Mouse (Mus musculus) heart, embryonic 15.5 days (tissue): Measurements from ENCODE around the gene Unc13d. TPM values are rescaled to one million over a fixed set of nuclear protein-coding genes. Genes with fewer than 3 reads are reported as not detected.
"Not testable (repeated sequence)": the region's sequence is repeated elsewhere in the genome, so short reads cannot be mapped to it uniquely, and the experiment has no call there.

ENCODE experiments used
- ATAC-seq: fragments of 200-750 bp; cut with Nextera tagmentation; replicated peaks from 2 replicates; pipeline ENCODE4 v1.8.0; 2017; ENCODE audit warnings: low read depth, moderate TSS enrichment; ENCODE audit not compliant: insufficient number of reproducible peaks, insufficient read depth, low FRiP score
- H3K27ac ChIP-seq: fragments of 300-500 bp; sonication (generic); 2 replicates; pipeline ENCODE4 v1.5.1; 2015; ENCODE audit warnings: mild to moderate bottlenecking, inconsistent platforms
- H3K27me3 ChIP-seq: fragments of 300-500 bp; sonication (generic); 2 replicates; pipeline ENCODE4 v1.6.1; 2015; ENCODE audit warnings: inconsistent platforms
- H3K36me3 ChIP-seq: fragments of 300-500 bp; sonication (generic); 2 replicates; pipeline ENCODE4 v1.6.1; 2015; ENCODE audit warnings: mild to moderate bottlenecking, inconsistent platforms
- H3K4me1 ChIP-seq: fragments of 300-500 bp; sonication (generic); replicated peaks from 2 replicates; pipeline ENCODE4 v1.6.1; 2015; ENCODE audit warnings: inconsistent platforms
- H3K4me2 ChIP-seq: fragments of 300-500 bp; sonication (generic); 2 replicates; pipeline ENCODE4 v1.6.1; 2015; ENCODE audit warnings: inconsistent platforms, mild to moderate bottlenecking, moderate library complexity
- H3K4me3 ChIP-seq: fragments of 300-500 bp; sonication (generic); 2 replicates; pipeline ENCODE4 v1.5.1; 2015; ENCODE audit warnings: mild to moderate bottlenecking, inconsistent platforms
- H3K9ac ChIP-seq: fragments of 300-500 bp; sonication (generic); 2 replicates; pipeline ENCODE4 v1.6.1; 2015; ENCODE audit warnings: mild to moderate bottlenecking, inconsistent platforms
- H3K9me3 ChIP-seq: fragments of 300-500 bp; sonication (generic); replicated peaks from 2 replicates; pipeline ENCODE4 v1.6.1; 2016; ENCODE audit warnings: inconsistent platforms
- WGBS: fragments of 180-500 bp; shearing (Covaris S2); methylation state at CpG from one replicate; pipeline ENCODE4 v1.1.7; 2015; ENCODE audit warnings: mixed read lengths; 5-methylcytosine and 5-hydroxymethylcytosine counted together
- polyA plus RNA-seq: library from polyadenylated mRNA; unstranded; fragments of >200 nt; fragmentation: Nextera tagmentation; extraction: Ambion mirVana; gene quantifications from 2 replicates; pipeline ENCODE4 v1.2.1, GENCODE M21; 2015

The Unc13d gene
- polyA plus RNA-seq, 1 experiment from 2014 or later = 1.0 TPM

DNA sequence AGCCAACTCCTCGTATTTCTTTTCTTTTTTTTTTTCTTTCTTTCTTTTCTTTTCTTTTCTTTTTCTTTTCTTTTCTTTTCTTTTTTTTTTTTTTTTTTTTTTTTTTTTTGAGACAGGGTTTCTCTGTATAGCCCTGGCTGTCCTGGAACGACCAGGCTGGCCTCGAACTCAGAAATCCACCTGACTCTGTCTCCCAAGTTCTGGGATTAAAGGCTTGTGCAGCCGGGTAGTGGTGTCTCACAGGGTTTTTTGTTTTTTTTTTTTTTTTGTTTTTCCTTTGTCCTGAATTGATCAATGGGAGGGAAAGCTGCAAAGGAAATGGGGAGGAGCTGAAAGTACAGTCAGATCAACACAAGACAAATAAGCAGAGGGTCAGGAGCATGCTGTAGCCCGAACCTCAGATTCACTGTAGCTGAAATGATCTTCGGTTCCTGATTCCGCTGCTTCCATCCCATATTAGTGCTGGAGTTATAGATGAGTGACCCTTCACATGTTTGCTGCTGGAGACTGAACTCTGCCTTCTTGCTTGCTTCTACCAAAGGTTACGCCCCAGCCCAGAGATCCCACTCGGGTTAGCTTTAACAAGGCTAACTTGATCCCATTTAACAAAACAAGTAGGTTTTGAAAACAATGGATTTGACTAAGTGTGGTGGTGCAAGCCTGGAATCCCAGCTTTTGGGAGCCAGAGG, 49.4 kb downstream of the Unc13d start:
- Histone ChIP-seq H3K9ac (no peak overlapping the region), H3K4me3 (no peak overlapping the region), H3K9me3 (no peaks in the 10 kb centered on the region), H3K4me1 (peaks cover 23% of the 10 kb centered on the region), H3K36me3 (0 out of 2 replicates have a peak, but pooled peaks cover 3% of the 10 kb centered on the region), H3K27me3 (no peaks in the 10 kb centered on the region), H3K4me2 (no peak overlapping the region), H3K27ac (no peak overlapping the region)
- ATAC-seq = no peak
- WGBS = 75% methylated on average over 9 of the region's 9 CpGs

DNA sequence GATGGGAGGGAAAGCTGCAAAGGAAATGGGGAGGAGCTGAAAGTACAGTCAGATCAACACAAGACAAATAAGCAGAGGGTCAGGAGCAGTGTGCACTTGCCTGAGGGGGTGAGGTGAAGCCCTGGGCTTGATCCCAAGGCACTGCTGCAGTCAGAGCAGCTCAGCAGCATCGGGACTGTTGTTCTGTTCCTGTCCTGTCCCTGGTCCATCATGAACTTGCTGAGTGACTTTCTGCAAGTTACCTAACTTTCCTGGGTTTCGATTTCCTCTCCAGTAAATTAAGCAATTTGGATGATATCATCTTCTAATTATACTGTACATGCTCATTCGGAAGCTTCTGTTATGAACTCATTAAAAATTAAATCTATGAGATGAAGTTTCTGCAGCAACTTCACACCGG, 50.0 kb downstream of the Unc13d start, which contains the start of gene H3f3b:
Gene H3f3b (minus strand): TSS at position 207 of the 400 bp plus-strand sequence.
- no peak within 1 kb of the TSS for H3K4me2 ChIP-seq
- H3K9me3 ChIP-seq = no peaks in the 10 kb centered on the region
- H3K9ac ChIP-seq = no peak within 1 kb of the TSS
- 69% methylated on average over 4 of the region's 4 CpGs for WGBS
- H3K36me3 ChIP-seq = no peaks in the 10 kb centered on the region
- H3K27ac ChIP-seq = no peak within 1 kb of the TSS
- H3K4me1 ChIP-seq = peaks cover 18% of the 10 kb centered on the region
- no peak for ATAC-seq
- H3K27me3 ChIP-seq = no peaks in the 10 kb centered on the region
- H3K4me3 ChIP-seq = no peak within 1 kb of the TSS

GRCm38 (mm10) chr11:116025056-116025845, 52.5 kb downstream of the Unc13d start:
- Histone ChIP-seq H3K36me3 (peaks cover 13% of the 10 kb centered on the region), H3K27ac (peak overlapping the region; percentile 64; the same call in 1 of the 2 replicates), H3K4me2 (no peak overlapping the region), H3K27me3 (no peaks in the 10 kb centered on the region), H3K4me3 (no peak overlapping the region), H3K9ac (no peak overlapping the region), H3K4me1 (peaks cover 17% of the 10 kb centered on the region), H3K9me3 (no peaks in the 10 kb centered on the region)
- WGBS = 85% methylated on average over 3 of the region's 3 CpGs
- ATAC-seq = no peak

DNA sequence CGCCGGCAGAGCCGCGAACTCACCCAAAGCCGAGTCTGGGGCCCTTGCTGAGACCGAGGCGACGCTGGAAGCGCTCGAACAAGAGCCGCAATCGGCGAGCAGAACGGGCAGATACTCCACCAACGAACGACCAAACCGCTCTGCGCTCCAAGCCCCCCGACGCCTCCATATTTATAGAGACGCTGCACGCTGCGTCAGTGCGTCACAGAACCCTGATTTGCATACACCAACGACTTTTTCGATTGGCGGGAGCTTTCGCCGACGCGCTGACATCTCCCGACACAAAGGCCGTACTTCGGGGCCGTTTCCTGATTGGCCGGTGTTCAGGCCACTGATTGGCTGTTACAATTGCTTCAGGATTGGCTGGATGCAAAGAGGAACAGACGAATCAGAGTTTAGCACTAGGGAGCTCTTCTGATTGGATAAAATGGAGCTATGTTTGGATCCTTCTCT, 53.4 kb downstream of the Unc13d start:
- H3K4me1 ChIP-seq = peaks cover 13% of the 10 kb centered on the region
- H3K9ac ChIP-seq = peak overlapping the region; percentile 100
- H3K9me3 ChIP-seq = no peaks in the 10 kb centered on the region
- no peaks in the 10 kb centered on the region for H3K27me3 ChIP-seq
- peak overlapping the region; percentile 94 for H3K4me3 ChIP-seq
- H3K27ac ChIP-seq = peak overlapping the region; percentile 99
- peak; percentile 93 for ATAC-seq
- WGBS = under 1% methylated on average over 37 of the region's 37 CpGs
- H3K36me3 ChIP-seq = peaks cover 13% of the 10 kb centered on the region
- peak overlapping the region; percentile 61 for H3K4me2 ChIP-seq

- Histone ChIP-seq H3K9me3 (no peaks in the 10 kb centered on the region), H3K27me3 (no peaks in the 10 kb centered on the region), H3K4me3 (peak overlapping the region; percentile 94), H3K27ac (peak overlapping the region; percentile 99), H3K9ac (peak overlapping the region; percentile 100), H3K4me2 (peak overlapping the region; percentile 61), H3K36me3 (peaks cover 13% of the 10 kb centered on the region), H3K4me1 (peaks cover 12% of the 10 kb centered on the region)
- peak; percentile 81 for ATAC-seq
- 1% methylated on average over 56 of the region's 57 CpGs for WGBS
Observed at GRCm38 (mm10) chr11:116023771-116024355, 53.9 kb downstream of the Unc13d start.

GRCm38 (mm10) chr11:116023074-116023770, 54.5 kb downstream of the Unc13d start:
- Histone ChIP-seq H3K4me2 (peak overlapping the region; percentile 61), H3K36me3 (peaks cover 13% of the 10 kb centered on the region), H3K9ac (peak overlapping the region; percentile 100), H3K4me3 (peak overlapping the region; percentile 94), H3K4me1 (peaks cover 12% of the 10 kb centered on the region), H3K27ac (peak overlapping the region; percentile 99)
- not testable (repeated sequence) for H3K27me3 ChIP-seq, ATAC-seq, H3K9me3 ChIP-seq
- 3% methylated on average over 18 of the region's 18 CpGs for WGBS

DNA sequence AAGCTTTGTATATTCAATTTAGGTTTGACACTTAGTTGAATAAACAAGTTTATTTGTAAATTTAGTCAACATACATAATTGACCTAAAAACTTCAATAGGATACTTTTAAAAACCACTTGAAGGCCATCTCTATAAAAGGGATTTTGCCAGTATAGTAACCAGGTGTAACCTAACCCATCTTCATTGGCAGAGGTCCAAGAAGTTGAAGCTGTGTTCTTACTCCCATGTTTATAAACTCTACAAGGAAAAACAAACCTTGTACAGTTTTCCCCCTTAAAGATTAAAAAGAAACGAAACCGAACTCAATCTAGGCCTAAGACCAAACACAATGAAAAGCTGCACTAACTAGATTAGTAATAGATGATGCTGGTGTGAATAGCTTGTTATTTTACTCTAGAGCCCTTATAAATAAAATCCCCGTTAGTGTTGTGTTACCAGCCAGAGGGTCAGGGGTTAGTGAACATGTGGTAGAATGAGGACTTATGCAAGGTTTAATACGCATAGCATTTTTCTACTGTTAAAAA, 55.4 kb downstream of the Unc13d start:
- Histone ChIP-seq H3K4me3 (peak overlapping the region; percentile 37), H3K9me3 (no peaks in the 10 kb centered on the region), H3K4me1 (peaks cover 12% of the 10 kb centered on the region), H3K36me3 (peaks cover 13% of the 10 kb centered on the region), H3K27me3 (no peaks in the 10 kb centered on the region), H3K9ac (no peak overlapping the region), H3K27ac (no peak overlapping the region), H3K4me2 (peak overlapping the region; percentile 61)
- ATAC-seq = no peak
- 65% methylated on average over 4 of the region's 4 CpGs for WGBS

- H3K27me3 ChIP-seq = no peaks in the 10 kb centered on the region
- no peaks in the 10 kb centered on the region for H3K9me3 ChIP-seq
- H3K36me3 ChIP-seq = peaks cover 13% of the 10 kb centered on the region
- no peak overlapping the region for H3K9ac ChIP-seq
- no peak for ATAC-seq
- WGBS = 71% methylated on average over 6 of the region's 6 CpGs
- H3K27ac ChIP-seq = 0 out of 2 replicates have a peak overlapping the region, but pooled peaks have one; percentile 15
- H3K4me3 ChIP-seq = no peak overlapping the region
- peak overlapping the region; percentile 13; the same call in 1 of the 2 replicates for H3K4me2 ChIP-seq
- H3K4me1 ChIP-seq = peaks cover 12% of the 10 kb centered on the region
Observed at GRCm38 (mm10) chr11:116021328-116022220, 56.2 kb downstream of the Unc13d start.

DNA sequence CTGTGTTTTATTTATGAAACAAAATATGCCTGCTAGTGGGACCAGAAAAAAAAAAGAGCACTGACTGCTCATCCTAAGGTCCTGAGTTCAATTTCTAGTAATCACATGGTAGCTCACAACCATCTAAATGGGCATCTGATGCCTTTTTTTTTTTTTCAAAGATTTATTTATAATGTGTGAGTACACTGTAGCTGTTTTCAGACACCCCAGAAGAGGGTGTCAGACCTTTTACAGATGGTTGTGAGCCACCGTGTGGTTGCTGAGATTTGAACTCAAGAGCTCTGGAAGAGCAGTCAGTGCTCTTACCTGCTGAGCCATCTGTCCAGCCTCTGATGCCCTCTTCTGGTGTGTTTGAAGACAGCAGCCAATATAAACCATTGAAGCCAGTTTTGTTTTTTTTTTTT, 57.2 kb downstream of the Unc13d start:
- peaks cover 12% of the 10 kb centered on the region for H3K4me1 ChIP-seq
- H3K9me3 ChIP-seq = no peaks in the 10 kb centered on the region
- WGBS = 29% methylated on average over 1 of the region's 1 CpGs
- no peak overlapping the region for H3K9ac ChIP-seq
- no peak overlapping the region for H3K4me2 ChIP-seq
- H3K36me3 ChIP-seq = peaks cover 13% of the 10 kb centered on the region
- H3K27ac ChIP-seq = 0 out of 2 replicates have a peak overlapping the region, but pooled peaks have one; percentile 24
- no peak for ATAC-seq
- no peak overlapping the region for H3K4me3 ChIP-seq
- H3K27me3 ChIP-seq = no peaks in the 10 kb centered on the region

GRCm38 (mm10) chr11:116019976-116020411, 57.8 kb downstream of the Unc13d start:
- H3K4me2 ChIP-seq = no peak overlapping the region
- H3K27me3 ChIP-seq = no peaks in the 10 kb centered on the region
- H3K9ac ChIP-seq = no peak overlapping the region
- H3K36me3 ChIP-seq = peaks cover 13% of the 10 kb centered on the region
- ATAC-seq = no peak
- no peak overlapping the region for H3K4me3 ChIP-seq
- H3K4me1 ChIP-seq = peaks cover 12% of the 10 kb centered on the region
- 76% methylated on average over 2 of the region's 2 CpGs for WGBS
- peak overlapping the region; percentile 27; the same call in 1 of the 2 replicates for H3K27ac ChIP-seq
- H3K9me3 ChIP-seq = no peaks in the 10 kb centered on the region
